Mouse (Mus musculus): Measurements from ENCODE around the gene Pax8. TPM values are rescaled to one million over a fixed set of nuclear protein-coding genes. Genes with fewer than 3 reads are reported as not detected.

The Pax8 gene
- total RNA-seq (2018; cell fraction: chromatin; rRNA removed): not detected
- not detected for total RNA-seq (2018; cell fraction: cytosol; rRNA removed)
- not detected for total RNA-seq (2018; cell fraction: nucleus; rRNA removed)
- polyA plus RNA-seq (2018): not detected in 3 replicates

DNA sequence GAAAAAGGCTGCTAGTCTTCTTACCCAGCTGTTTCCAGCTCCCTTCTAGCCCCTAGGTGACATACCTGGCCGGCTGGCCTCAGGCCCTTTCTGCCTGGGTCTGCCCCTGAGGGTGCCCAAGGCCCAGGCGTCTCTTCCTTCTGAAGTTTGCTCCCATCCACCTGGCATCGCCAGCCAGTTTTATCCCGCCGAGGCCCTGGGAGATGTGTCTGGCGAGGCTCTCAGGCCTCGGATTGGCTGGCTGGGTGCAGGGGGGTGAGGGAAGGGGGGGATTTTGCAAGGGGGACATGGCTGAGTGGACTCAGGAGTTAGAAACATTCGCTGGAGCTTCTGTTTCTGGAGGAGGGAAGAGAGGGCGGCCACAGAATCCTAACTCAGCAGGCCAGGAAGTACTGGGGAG is at the start of gene Pax8:
Gene Pax8 (minus strand): TSS at position 180 of the 400 bp plus-strand sequence.
- H3K27ac ChIP-seq: no peak within 1 kb of the TSS
- WGBS (ENCODE audit: missing documents): 55% methylated on average over 9 of the region's 9 CpGs
- H3K79me2 ChIP-seq (ENCODE audit: inconsistent target): no peaks in the 10 kb centered on the region
- H3K36me3 ChIP-seq (ENCODE audit: inconsistent target): no peaks in the 10 kb centered on the region
- H3K4me3 ChIP-seq (ENCODE audit: inconsistent target): no peak within 1 kb of the TSS

- H3K27ac ChIP-seq: no peak overlapping the region
- WGBS (ENCODE audit: missing documents): 3% methylated on average over 32 of the region's 33 CpGs
- no peaks in the 10 kb centered on the region for H3K36me3 ChIP-seq (ENCODE audit: inconsistent target)
- H3K4me3 ChIP-seq (ENCODE audit: inconsistent target): no peak overlapping the region
- H3K79me2 ChIP-seq (ENCODE audit: inconsistent target): no peaks in the 10 kb centered on the region
Measured at GRCm38 (mm10) chr2:24521430-24522226, 46.2 kb upstream of the Pax8 start.

- Histone ChIP-seq H3K4me3 (ENCODE audit: inconsistent target) (no peak overlapping the region), H3K27ac (no peak overlapping the region), H3K79me2 (ENCODE audit: inconsistent target) (no peaks in the 10 kb centered on the region), H3K36me3 (ENCODE audit: inconsistent target) (no peaks in the 10 kb centered on the region)
- WGBS (ENCODE audit: missing documents): 49% methylated on average over 3 of the region's 9 CpGs
Measured at GRCm38 (mm10) chr2:24520576-24521272, 45.3 kb upstream of the Pax8 start.

DNA sequence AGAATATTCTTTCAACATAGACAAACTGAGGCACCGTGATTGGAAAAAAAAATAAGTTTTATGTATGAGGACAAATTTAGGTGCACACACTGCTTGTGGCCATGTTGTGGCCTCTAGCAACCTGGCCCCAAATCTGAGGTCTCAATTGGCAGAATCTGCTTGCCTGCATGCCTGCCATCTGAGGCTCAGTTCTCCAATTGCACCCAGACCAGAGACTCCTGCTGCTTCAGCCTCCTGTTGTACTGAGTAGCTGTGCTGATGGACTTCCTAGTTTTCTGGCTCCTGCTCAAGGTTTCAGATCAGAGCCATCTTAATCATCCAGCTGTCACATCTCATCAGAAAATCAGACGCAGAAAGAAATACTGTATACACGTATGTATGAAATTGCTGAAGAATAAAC is 41.5 kb upstream of the Pax8 start:
- Histone ChIP-seq H3K36me3 (ENCODE audit: inconsistent target) (no peaks in the 10 kb centered on the region), H3K27ac (no peak overlapping the region), H3K79me2 (ENCODE audit: inconsistent target) (no peaks in the 10 kb centered on the region), H3K4me3 (ENCODE audit: inconsistent target) (no peak overlapping the region)
- WGBS (ENCODE audit: missing documents): 88% methylated on average over 3 of the region's 3 CpGs

- Histone ChIP-seq H3K79me2 (ENCODE audit: inconsistent target) (no peaks in the 10 kb centered on the region), H3K36me3 (ENCODE audit: inconsistent target) (no peaks in the 10 kb centered on the region), H3K4me3 (ENCODE audit: inconsistent target) (no peak overlapping the region), H3K27ac (no peak overlapping the region)
- 90% methylated on average over 3 of the region's 3 CpGs for WGBS (ENCODE audit: missing documents)
Measured at GRCm38 (mm10) chr2:24507359-24507758, 32.0 kb upstream of the Pax8 start.

DNA sequence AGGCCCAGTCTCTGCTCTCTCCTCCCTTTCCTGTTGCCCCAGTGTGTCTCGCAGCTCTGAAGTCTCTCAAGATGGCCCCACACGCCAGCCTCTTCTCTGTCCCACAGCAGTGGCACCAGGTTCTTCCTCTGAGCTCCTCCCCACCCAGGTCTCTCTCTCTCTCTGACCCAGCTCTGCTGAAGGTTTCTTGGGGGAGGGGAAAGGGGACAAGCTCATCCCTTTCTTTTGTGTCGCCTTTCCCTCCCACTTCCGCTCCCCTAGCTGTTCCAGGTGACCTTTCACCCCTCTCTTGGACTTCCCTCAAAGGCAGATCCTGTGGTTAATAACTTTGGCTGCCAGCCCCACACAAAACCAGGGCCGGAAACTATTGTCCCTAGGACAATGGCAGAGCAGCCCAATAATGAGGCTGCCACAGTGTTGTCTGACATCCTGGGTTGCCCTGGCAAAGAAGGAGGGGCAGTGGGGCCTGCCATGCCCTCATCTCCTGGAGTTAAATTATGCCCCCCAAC is 27.6 kb upstream of the Pax8 start:
- WGBS (ENCODE audit: missing documents): 69% methylated on average over 5 of the region's 5 CpGs
- Histone ChIP-seq H3K79me2 (ENCODE audit: inconsistent target) (no peaks in the 10 kb centered on the region), H3K4me3 (ENCODE audit: inconsistent target) (no peak overlapping the region), H3K36me3 (ENCODE audit: inconsistent target) (no peaks in the 10 kb centered on the region), H3K27ac (no peak overlapping the region)

DNA sequence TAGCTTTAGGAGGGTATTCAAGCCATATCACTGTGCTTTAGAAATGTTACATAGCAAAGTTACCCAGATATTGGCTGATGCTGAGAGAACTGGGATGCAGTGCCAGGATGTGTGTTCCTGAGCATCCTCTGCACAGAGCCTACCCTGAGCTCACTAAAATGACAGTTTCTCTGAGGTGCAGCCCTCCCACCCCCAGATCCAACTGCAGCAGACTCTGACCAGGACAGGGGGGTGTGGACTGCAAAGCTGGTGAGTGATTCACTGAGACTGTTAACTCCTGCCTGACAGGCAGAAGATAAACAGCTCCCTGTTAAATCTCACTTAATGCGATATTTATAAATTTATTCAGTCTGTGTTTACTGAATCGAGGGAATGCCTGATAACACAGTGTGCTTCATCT is 25.5 kb upstream of the Pax8 start:
- Histone ChIP-seq H3K4me3 (ENCODE audit: inconsistent target) (no peak overlapping the region), H3K36me3 (ENCODE audit: inconsistent target) (no peaks in the 10 kb centered on the region), H3K27ac (no peak overlapping the region), H3K79me2 (ENCODE audit: inconsistent target) (no peaks in the 10 kb centered on the region)
- WGBS (ENCODE audit: missing documents): 94% methylated on average over 2 of the region's 2 CpGs

GRCm38 (mm10) chr2:24490564-24490963 is 15.2 kb upstream of the Pax8 start:
- H3K4me3 ChIP-seq (ENCODE audit: inconsistent target): no peak overlapping the region
- 44% methylated on average over 6 of the region's 6 CpGs for WGBS (ENCODE audit: missing documents)
- H3K36me3 ChIP-seq (ENCODE audit: inconsistent target): no peaks in the 10 kb centered on the region
- no peaks in the 10 kb centered on the region for H3K79me2 ChIP-seq (ENCODE audit: inconsistent target)
- H3K27ac ChIP-seq: no peak overlapping the region

GRCm38 (mm10) chr2:24488660-24489059 is 13.3 kb upstream of the Pax8 start:
- H3K79me2 ChIP-seq (ENCODE audit: inconsistent target): no peaks in the 10 kb centered on the region

DNA sequence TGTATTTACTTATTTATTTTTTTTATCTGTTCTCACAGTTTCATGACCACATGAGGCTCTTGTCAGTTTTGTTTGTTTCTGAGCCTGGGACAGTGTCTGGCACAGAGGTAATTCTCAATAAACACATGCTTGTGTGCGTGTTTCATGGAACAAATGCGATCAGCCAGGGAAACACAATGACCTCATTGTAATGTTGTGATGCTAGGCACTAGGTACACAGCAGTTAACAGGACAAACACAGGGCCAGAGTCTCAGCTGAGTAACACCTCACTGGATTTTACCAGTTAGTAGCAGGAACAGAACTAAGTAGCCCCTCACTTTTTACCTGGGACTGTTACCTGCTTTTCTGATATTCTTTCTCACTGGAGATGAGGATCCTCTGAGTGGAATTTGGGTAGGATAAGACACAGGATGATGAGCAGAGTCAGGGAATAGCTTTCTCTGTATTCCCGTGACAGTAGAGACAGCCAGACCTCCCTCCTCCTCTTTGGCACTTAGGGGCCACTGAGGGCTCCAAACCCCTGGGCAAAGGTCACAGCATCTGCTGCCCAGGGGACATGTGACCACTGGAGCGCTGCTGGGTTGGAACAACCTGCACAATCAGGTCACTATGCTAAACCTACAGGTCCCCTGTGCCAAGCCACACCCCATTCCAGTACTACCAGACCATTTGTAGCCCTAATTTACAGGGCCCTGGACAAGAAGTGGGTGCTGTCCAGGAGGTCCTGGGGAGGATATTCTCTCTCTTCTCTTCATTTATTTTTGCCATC is 11.8 kb upstream of the Pax8 start:
- no peaks in the 10 kb centered on the region for H3K36me3 ChIP-seq (ENCODE audit: inconsistent target)

More at GRCm38 (mm10) chr2:24488660-24489059, 13.3 kb upstream of the Pax8 start:
- Histone ChIP-seq H3K36me3 (ENCODE audit: inconsistent target) (no peaks in the 10 kb centered on the region), H3K4me3 (ENCODE audit: inconsistent target) (no peak overlapping the region), H3K27ac (no peak overlapping the region)
- 71% methylated on average over 3 of the region's 3 CpGs for WGBS (ENCODE audit: missing documents)

DNA sequence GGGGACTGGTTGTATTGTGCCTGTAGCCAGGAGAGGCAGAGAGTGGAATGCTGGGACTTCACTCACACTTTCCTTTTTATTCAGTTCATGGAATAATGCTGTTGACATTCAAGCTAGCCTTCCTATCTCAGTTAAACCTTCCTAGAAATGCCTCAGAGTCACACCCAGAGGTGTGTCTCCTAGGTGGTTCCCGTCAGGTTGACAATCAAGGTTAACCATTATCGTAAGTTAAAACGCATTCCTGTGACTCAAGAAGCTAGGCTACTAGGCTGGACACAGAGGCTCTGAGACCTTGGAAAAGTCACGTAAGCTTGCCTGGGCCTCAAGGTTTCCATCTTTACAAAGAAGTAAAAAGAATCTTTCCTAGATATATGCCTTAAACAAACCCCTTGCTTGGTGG is 10.0 kb upstream of the Pax8 start:
- Histone ChIP-seq H3K4me3 (ENCODE audit: inconsistent target) (no peak overlapping the region), H3K27ac (no peak overlapping the region), H3K36me3 (ENCODE audit: inconsistent target) (no peaks in the 10 kb centered on the region), H3K79me2 (ENCODE audit: inconsistent target) (no peaks in the 10 kb centered on the region)
- 90% methylated on average over 4 of the region's 4 CpGs for WGBS (ENCODE audit: missing documents)

More for the DNA sequence above, 11.8 kb upstream of the Pax8 start:
- no peak overlapping the region for H3K27ac ChIP-seq
- H3K79me2 ChIP-seq (ENCODE audit: inconsistent target): no peaks in the 10 kb centered on the region
- no peak overlapping the region for H3K4me3 ChIP-seq (ENCODE audit: inconsistent target)
- 82% methylated on average over 4 of the region's 4 CpGs for WGBS (ENCODE audit: missing documents)

- H3K79me2 ChIP-seq (ENCODE audit: inconsistent target): no peaks in the 10 kb centered on the region
- WGBS (ENCODE audit: missing documents): 90% methylated on average over 2 of the region's 2 CpGs
- H3K36me3 ChIP-seq (ENCODE audit: inconsistent target): no peaks in the 10 kb centered on the region
- H3K27ac ChIP-seq: no peak overlapping the region
- no peak overlapping the region for H3K4me3 ChIP-seq (ENCODE audit: inconsistent target)
Measured at GRCm38 (mm10) chr2:24479906-24480305, 4.5 kb upstream of the Pax8 start.

DNA sequence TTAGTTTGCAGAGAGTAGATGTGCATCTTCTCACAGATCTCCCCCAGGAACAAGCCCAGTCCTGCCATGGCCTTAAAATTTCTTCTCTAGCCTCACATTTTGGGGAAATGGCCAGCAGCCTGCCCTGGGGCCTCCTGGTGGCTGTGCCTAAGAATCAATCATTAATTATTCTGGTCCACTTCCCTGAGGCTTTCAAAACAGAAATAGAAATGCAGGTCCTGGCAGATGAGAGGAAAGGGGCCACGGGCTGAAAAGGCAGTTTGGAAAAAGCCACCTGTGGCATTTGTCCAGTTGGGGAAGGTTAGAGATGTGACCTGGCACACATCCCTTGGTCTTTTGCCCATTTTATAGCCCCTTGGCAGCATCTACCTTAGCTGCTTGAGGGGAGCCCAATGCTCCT is 3.8 kb upstream of the Pax8 start:
- no peaks in the 10 kb centered on the region for H3K36me3 ChIP-seq (ENCODE audit: inconsistent target)
- no peaks in the 10 kb centered on the region for H3K79me2 ChIP-seq (ENCODE audit: inconsistent target)
- H3K4me3 ChIP-seq (ENCODE audit: inconsistent target): no peak overlapping the region
- no peak overlapping the region for H3K27ac ChIP-seq
- WGBS (ENCODE audit: missing documents): 7% methylated on average over 1 of the region's 1 CpGs

DNA sequence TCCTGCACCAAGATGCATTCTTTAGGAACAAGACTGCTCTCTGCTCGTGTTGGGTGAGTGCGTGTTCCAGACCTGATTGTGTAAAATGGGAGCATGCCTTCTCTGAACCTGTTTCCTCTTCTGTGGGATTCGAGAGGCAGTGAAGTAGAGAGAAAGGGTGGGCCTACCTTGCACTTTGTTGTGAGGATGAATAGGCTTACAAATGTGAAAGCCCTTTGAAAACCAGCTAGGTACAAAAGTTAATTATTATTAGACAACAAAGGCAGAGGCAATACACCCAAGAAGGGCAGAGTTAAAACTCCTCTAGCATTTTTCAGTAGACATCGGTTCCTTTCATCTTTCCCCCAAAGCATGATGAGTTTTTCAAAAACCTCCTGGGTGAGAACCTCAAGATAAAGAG is 3.2 kb upstream of the Pax8 start:
- Histone ChIP-seq H3K4me3 (ENCODE audit: inconsistent target) (no peak overlapping the region), H3K79me2 (ENCODE audit: inconsistent target) (no peaks in the 10 kb centered on the region), H3K27ac (no peak overlapping the region), H3K36me3 (ENCODE audit: inconsistent target) (no peaks in the 10 kb centered on the region)
- WGBS (ENCODE audit: missing documents): 63% methylated on average over 4 of the region's 4 CpGs

Data from macrophage (primary cell).